Mouse (Mus musculus): Measurements from ENCODE around the gene Gm49486.

Gene Gm49486

GRCm38 (mm10) chr15:79270317-79271123 is 41.3 kb downstream of the Gm49486 start:
- DNase-seq (ENCODE audit: low spot score), result peak; percentile 87

DNA sequence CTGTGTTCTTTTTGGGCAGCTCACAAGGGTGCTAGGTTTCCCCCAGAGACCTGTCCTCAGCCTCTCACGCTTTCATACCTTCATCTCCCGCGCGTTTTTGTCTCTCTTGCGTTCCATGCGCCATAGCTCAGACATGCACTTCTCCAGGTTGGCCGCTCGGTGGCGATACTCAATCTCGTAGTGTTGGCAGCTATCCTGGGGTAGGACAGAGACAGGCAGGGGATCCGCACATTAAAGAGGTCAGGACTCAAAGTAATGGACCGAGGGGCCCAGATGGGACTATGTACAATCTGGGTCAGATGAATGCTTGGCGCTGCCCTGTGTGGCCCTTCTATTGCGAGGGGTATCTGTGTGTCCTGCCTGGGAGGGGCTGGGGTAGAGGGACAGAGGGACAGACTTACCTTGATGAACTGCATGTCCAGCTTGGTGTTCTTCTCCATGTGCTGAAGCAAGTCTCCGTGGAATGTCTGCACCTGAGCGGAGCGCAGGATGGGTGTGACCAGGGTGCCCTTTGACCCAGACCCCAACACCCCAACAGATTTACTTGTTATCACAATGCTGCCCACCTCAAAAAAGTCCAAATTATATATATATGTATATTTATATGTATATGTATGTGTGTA is 42.0 kb downstream of the Gm49486 start:
- peak; percentile 50 for DNase-seq (ENCODE audit: low spot score)

GRCm38 (mm10) chr15:79273020-79273419 is 43.8 kb downstream of the Gm49486 start:
- no peak for DNase-seq (ENCODE audit: low spot score)

DNA sequence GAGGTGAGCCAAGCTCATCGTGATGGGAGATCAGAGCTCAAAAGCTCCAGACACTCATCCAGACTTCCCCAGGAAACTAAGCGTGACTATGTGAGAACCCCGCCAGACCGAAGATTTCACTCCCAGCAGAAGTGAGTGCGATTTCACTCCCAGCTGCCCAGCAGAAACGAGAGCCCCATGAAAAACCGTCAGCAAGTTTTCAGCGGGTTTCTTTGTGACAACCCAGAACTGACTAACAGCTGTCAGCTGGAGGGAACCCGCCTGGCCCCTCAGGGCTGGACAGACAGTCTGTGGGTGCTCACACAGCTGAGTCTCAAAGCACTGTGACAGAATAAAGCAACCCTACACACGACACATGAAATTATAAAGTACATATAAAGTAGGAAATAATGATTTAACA is 48.5 kb downstream of the Gm49486 start:
- DNase-seq (ENCODE audit: low spot score), result no peak

- DNase-seq (ENCODE audit: low spot score), result peak; percentile 31
Measured at GRCm38 (mm10) chr15:79280209-79280608, 51.0 kb downstream of the Gm49486 start.

GRCm38 (mm10) chr15:79280850-79281249 is 51.7 kb downstream of the Gm49486 start:
- peak; percentile 41 for DNase-seq (ENCODE audit: low spot score)

DNA sequence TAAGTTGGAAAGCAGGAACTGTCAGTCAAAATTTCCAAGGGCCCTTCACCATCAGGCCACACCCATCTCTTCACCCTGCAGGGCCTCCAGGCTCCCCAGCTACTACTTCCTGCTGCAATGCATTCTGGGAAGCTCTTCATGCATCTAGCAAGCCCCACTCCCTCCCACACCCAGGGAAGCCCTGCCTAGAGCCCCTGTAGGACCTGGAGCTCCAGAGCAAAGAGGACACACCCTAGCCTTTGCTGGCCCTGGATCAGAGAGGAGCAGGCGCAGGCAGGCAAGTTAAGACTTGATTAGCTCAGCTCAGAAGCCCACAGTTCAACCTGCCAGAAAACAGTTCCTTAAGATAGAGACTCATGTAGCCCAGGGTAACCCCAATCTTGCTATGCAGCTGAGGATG is 52.2 kb downstream of the Gm49486 start:
- peak; percentile 81 for DNase-seq (ENCODE audit: low spot score)

DNA sequence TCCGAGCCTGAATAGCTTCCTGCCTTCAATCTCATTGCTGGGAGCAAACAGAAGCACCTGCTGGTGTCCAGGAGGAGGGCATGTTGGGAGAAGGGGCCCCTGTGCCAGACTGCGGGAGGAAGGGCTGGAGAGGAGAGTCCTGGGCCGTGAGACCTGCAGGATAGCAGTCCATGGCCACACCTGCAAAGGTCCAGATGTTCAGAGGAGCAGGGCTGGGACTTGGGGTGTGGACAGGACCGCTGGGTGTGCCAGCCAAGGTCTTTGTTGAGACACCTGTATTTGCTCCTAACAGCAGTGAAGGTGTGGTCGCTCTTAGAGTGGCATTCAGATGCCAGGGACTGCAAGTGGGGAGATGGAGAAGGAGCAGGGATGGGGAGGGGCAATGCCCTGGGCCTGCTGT is 53.2 kb downstream of the Gm49486 start:
- no peak for DNase-seq (ENCODE audit: low spot score)

GRCm38 (mm10) chr15:79283371-79283770 is 54.2 kb downstream of the Gm49486 start:
- DNase-seq (ENCODE audit: low spot score), result no peak

DNA sequence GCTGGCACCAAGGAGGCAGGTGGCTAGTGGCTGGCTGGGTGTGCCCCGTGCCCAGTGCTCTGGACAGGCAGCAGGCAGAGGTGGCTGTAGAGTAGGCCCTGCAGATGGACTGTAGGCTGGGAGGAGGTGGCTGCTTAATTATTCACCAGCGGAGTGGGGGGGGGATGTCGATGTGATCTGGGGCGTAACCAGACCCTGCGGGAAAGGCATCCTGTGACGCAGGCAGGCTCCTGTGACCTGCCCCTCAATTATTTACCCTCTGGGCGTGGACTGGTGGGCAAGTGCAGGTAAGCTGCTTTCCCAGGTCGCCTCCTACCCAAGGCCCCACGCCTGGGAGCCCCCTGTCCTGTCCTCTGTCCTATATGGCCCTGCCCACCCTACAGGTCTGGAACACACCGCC is 56.2 kb downstream of the Gm49486 start, which contains the start of gene Baiap2l2:
Gene Baiap2l2, minus strand, starts transcription at position 139 of the 400 bp plus-strand sequence.
- no peak for DNase-seq (ENCODE audit: low spot score)

DNA sequence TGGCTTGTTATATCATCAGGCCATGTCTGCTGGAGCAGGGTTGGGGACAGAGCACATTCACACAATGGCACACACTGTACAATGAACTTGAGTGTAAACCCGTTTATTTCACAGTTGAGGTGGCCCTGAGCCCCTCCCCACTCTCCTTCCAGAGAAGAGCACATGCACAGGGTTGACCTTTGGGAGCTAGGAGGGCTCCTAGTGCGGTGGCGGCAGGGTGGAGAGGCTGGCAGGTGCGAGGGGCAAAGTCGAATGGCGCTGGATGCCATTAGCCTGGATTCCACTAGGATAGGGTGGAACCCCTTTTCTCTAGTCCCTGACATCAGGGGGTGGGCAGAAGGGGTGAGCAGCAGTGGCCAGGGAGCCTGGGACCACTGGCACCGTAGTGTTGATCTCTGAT is 57.0 kb downstream of the Gm49486 start:
- DNase-seq (ENCODE audit: low spot score), result no peak

DNA sequence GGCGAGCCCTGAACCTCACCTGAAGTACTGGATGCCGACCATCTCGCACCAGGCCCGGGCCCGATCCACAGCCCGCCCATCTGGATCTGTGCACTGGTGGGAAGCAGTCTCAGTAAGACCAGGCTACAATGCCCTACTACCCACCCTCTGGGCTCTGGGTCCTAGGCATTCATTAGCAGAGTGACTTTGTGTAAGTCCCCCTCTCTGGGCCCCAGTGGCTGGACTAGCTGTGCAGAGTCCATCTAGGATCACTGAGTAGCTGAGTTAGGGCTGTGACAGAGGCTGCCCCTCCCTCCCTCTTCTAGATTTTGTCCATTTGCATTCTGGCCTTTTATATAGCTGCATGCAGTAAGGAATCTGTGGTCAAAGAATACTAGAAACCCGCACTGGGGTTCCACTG is 57.9 kb downstream of the Gm49486 start:
- DNase-seq (ENCODE audit: low spot score), result no peak

- DNase-seq (ENCODE audit: low spot score), result no peak
Measured at GRCm38 (mm10) chr15:79288387-79288786, 59.2 kb downstream of the Gm49486 start.

GRCm38 (mm10) chr15:79289441-79289840 is 60.2 kb downstream of the Gm49486 start:
- no peak for DNase-seq (ENCODE audit: low spot score)

DNA sequence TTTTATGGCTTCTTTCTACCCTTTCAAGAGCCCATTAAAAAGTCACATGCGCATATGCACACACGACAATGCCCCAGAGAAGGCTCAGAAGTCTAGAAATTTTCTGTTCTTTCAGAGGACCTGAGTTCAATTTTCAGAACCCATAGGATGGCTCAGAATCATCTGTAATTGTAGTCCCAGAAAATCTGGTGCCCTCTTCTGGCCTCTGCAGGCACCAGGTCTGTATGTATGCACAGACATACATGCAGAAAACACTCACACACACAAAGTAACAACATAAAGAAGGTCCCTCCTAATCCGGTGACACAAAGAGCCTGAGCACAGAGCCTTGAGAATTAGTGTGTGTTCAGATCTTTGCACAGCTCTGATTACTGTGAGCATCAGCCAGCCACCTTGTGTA is 61.1 kb downstream of the Gm49486 start:
- DNase-seq (ENCODE audit: low spot score), result no peak

DNA sequence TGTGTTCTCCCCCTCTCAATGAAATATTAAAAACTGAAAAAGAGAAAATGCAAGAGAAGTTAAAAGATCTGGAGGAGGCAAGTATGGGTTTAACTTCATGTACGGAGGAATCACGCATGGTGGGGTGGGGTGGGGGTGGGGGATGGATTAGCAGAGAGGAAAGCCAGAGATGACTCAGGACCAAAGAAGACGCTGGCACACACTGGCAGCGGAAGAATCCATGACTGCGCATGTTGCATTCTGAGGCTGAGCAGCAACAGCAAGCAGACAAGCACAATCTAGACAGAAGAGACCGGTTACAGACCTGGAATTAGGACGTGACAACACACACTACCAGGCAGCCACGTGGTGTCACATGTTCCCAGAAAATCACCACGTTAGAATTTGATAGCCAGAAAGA is 63.6 kb downstream of the Gm49486 start:
- no peak for DNase-seq (ENCODE audit: low spot score)

GRCm38 (mm10) chr15:79298553-79298952 is 69.4 kb downstream of the Gm49486 start:
- DNase-seq (ENCODE audit: low spot score), result peak; percentile 51

DNA sequence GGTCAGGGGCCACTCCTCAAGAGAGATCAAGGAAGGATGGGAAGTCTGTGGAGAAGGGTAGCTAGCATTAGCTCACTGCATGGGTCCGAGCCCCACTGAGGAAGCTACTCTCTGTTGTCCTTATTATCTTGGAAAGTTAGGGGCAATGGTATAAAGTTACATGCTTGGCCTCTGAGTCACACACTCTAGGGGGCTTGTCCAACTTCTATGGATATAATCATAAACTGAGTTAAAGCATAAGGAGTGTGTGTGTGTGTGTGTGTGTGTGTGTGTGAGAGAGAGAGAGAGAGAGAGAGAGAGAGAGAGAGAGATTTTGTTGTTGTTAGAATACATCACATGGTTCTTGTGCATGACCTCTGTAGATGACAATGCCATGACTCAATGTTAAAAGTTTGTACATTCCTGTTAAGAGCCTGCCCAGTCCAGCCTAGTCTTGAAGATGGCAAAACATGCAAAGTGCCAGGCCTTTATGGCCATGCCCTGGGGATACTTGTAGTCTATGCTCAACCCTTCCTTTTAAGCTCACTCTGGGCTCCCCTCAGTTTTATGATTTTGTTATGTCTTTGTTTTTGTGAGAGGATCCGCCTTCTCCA is 70.5 kb downstream of the Gm49486 start:
- DNase-seq (ENCODE audit: low spot score), result no peak

DNA sequence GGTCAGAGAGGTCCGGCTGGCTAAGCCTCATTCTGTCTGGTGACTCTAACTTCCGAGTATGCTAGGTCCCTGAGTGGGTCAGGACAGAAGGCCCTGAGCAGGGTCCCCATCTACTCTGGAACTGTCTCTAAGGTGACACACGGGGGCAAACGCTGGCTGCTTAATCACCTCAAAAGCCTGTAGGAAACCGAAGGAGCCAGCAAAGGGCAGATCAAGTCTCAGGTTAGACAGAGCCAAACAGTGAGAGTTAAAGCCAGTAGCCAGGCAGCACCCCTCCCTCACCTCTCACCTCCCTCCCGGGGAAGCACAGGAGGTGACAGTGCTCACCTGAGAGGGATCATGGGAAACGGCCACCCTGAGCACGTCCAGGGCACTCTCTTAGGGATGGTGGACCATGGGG is 74.5 kb downstream of the Gm49486 start:
- DNase-seq (ENCODE audit: low spot score), result no peak

DNA sequence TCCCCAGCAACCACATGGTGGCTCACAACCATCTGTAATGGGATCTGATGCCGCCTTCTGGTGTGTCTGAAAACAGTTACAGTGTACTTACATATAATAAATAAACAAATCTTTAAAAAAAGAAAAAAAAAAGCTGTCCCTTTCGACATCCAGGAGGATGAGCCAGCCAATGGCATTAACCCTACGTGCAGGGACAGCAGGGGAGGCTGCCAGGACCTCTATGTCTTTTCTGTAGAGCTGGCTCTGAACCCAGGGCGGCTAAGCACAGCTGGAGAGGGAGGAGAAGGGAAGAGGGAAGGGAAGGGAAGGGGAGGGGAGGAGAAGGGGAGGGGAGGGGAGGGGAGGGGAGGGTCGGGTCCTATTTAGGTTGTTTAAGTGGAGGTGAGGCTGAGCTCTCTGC is 75.6 kb downstream of the Gm49486 start:
- no peak for DNase-seq (ENCODE audit: low spot score)

DNA sequence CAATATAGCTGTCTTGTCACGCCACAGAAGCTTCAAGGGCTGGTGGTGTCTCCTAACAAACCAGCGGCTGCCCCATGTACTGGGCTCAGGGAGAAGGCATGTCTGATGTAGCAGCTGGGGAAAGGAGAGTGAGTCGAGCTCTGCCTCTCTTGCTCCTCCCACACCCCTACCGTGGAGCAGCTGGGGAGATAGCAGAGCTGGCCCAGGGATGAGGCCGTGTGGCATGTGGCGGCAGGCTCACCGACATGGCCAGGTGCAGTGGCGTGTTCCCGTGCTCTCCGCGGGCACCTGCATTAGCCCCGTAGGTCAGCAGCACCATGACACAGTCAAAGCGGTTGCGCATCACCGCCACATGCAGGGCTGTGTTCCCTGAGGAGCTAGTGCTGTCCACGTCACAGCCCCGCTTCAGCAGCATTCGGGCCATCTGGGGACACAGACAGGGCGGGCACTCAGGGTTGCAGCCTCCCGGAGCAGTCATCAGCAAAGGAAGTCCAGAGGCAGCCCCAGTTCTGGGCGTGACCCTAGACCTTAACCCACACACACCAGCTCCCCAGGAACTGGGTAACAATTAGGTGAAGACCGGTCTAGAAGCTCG is 76.9 kb downstream of the Gm49486 start:
- no peak for DNase-seq (ENCODE audit: low spot score)

All from lung, postnatal 25 days (tissue).